Mouse (Mus musculus): ENCODE measurements around the gene Mmp23.
A peak's percentile ranks its signal among the peaks of the same experiment; 100 is the strongest.
"Not testable (repeated sequence)": the region's sequence is repeated elsewhere in the genome, so short reads cannot be mapped to it uniquely, and the experiment has no call there.

The Mmp23 gene

GRCm38 (mm10) chr4:155654456-155655298 lies 1.5 kb upstream of the Mmp23 start:
- DNase-seq (ENCODE audit: low spot score in 2 of 2) = peak; percentile 48 to 58

- DNase-seq (ENCODE audit: low spot score in 2 of 2) = no peak
Observed at GRCm38 (mm10) chr4:155654183-155654455, 935 bp upstream of the Mmp23 start.

GRCm38 (mm10) chr4:155653451-155654182 lies 433 bp upstream of the Mmp23 start:
- no peak for DNase-seq (ENCODE audit: low spot score in 2 of 2)

GRCm38 (mm10) chr4:155652283-155653085 lies 700 bp downstream of the Mmp23 start:
- DNase-seq (ENCODE audit: low spot score in 2 of 2) = no peak

GRCm38 (mm10) chr4:155651553-155652269 lies 1.5 kb downstream of the Mmp23 start:
- DNase-seq (ENCODE audit: low spot score in 2 of 2) = no peak

GRCm38 (mm10) chr4:155649355-155649754 lies 3.8 kb downstream of the Mmp23 start:
- DNase-seq (ENCODE audit: low spot score in 2 of 2) = no peak

GRCm38 (mm10) chr4:155645721-155646120 lies 7.5 kb downstream of the Mmp23 start:
- DNase-seq (ENCODE audit: low spot score in 2 of 2) = no peak

- DNase-seq (ENCODE audit: low spot score in 2 of 2) = not testable (repeated sequence)
Observed at GRCm38 (mm10) chr4:155645308-155645707, 7.9 kb downstream of the Mmp23 start, which contains the start of gene Gm10563. Gene Gm10563, minus strand, starts transcription at chr4:155645408.

GRCm38 (mm10) chr4:155643531-155643930 lies 9.7 kb downstream of the Mmp23 start:
- no peak for DNase-seq (ENCODE audit: low spot score in 2 of 2)

GRCm38 (mm10) chr4:155635766-155636499 lies 17.3 kb downstream of the Mmp23 start:
- DNase-seq (ENCODE audit: low spot score in 2 of 2) = no peak

GRCm38 (mm10) chr4:155630267-155630666 lies 22.9 kb downstream of the Mmp23 start:
- DNase-seq (ENCODE audit: low spot score in 2 of 2) = no peak

GRCm38 (mm10) chr4:155624338-155625291 lies 28.6 kb downstream of the Mmp23 start, which contains the start of gene Cdk11b:
Gene Cdk11b, plus strand, starts transcription at chr4:155624854.
- DNase-seq (ENCODE audit: low spot score in 2 of 2) = peak; percentile 92 to 95

GRCm38 (mm10) chr4:155618321-155618720 lies 34.9 kb downstream of the Mmp23 start:
- no peak for DNase-seq (ENCODE audit: low spot score in 2 of 2)

- DNase-seq (ENCODE audit: low spot score in 2 of 2) = no peak
Observed at GRCm38 (mm10) chr4:155613264-155613663, 39.9 kb downstream of the Mmp23 start.

- no peak for DNase-seq (ENCODE audit: low spot score in 2 of 2)
Observed at GRCm38 (mm10) chr4:155611860-155612259, 41.3 kb downstream of the Mmp23 start.

- DNase-seq (ENCODE audit: low spot score in 2 of 2) = no peak
Observed at GRCm38 (mm10) chr4:155606825-155607224, 46.4 kb downstream of the Mmp23 start.

GRCm38 (mm10) chr4:155605132-155605531 lies 48.1 kb downstream of the Mmp23 start:
- DNase-seq (ENCODE audit: low spot score in 2 of 2) = no peak

GRCm38 (mm10) chr4:155603801-155604200 lies 49.4 kb downstream of the Mmp23 start:
- no peak for DNase-seq (ENCODE audit: low spot score in 2 of 2)

- DNase-seq (ENCODE audit: low spot score in 2 of 2) = no peak
Observed at GRCm38 (mm10) chr4:155602753-155603152, 50.4 kb downstream of the Mmp23 start.
